Mouse (Mus musculus) CD4-positive helper T cell, adult 2 months (primary cell): ENCODE measurements around the gene Zfp239.
"Not testable (repeated sequence)": the region's sequence is repeated elsewhere in the genome, so short reads cannot be mapped to it uniquely, and the experiment has no call there.

Experiments
- DNase-seq: peaks from one replicate; pipeline ENCODE4 v3.0.0-alpha.2; 2012; ENCODE audit warnings: low read depth, missing footprints, low spot score

Gene Zfp239

DNA sequence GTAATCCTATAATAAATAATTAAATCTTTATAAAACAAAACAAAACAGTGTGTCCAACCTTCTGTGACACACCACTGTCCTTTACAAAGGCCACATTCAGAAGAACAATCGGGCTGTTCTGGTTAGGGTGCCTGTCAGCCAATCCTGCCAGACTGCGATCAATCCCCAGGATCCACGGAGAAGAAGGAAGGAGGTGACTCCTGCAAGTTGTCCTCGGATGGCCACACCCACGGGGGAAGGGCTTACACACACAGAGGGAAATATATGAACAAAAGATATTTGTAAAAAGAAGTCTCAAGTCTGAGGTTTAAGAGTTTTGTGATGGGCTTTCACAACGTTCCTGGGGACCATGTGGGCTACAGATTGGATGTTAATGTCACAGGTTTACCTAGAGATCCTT, at the start of gene Zfp239:
Zfp239 (plus strand) TSS at position 253 of the 400 bp plus-strand sequence.
- DNase-seq, result no peak

DNA sequence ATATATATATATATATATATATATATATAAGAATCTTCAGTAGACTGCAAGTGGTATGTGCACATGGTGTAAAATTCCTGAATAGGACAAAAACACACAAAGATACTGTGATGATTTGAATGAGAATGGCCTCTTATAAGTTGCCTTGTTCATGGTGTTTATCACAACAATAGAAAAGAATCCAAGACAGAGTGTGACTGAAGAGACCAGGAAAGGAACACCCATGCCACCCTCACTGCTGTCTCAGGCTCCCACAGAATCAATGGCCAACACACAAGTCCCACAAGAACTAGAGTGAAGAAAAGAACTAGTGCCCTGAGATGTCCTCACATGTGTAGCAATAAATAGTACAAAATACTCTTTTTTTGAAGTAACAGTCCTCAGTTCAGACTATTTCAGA, 47.2 kb upstream of the Zfp239 start:
- DNase-seq, result no peak

DNA sequence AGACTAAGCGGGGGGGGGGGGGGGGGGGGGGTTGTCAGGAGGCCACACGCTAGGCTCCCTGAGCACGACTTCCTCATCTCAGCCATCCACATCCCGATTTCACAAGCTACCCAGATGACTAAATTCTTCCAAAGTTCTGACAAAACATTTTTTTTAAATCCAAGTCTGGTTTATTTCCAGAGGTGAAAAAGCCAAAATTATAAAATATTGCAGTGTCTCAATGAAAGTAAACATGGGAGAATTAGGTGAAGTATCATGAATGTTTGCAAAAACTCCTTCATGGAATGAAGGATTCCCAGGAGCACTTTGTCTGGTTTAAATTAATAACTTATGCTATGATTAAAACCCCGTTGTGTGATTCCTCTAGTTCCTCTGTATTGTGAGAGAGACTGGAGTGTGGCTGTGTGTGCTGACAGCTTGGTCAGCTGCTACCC, 44.8 kb upstream of the Zfp239 start:
- no peak for DNase-seq

DNA sequence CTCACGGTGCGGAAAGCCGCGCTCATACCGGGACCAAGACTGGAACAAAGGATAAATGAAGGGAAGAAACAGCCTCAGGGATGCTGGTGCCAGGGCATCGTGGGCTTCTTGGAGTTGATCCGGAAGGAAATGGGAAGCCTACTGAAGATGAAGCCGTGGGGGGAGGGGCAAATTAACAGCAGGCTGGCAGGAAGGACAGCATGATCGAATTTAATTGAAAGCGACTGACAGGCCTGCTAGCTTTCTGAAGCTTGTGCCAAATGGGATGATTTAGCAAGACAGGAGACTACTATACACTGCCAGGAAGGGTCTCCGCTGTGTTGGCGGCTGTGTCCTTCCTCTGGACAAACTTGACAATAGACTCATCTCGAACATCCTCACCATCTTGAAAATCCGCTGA, 41.6 kb upstream of the Zfp239 start:
- no peak for DNase-seq

DNA sequence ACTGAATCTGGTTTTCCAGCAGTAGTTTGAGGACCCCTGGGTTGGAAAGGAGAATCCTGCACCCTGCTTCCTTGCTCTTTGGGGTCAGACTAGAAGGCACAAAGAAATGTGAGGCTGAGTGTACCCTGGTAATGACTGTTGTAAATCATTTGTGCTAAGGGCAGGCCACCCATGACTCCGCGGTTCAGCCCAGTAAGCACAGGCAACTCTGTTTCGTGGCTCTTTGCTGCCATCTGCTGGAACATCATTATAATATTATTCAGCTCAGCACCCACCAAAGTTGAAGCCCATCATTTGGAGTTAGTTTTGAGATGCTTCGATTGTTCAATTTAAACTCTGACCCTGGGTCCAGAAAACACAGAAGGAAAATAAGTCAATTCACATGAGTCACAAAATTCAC, 36.5 kb upstream of the Zfp239 start:
- peak; percentile 62 for DNase-seq

DNA sequence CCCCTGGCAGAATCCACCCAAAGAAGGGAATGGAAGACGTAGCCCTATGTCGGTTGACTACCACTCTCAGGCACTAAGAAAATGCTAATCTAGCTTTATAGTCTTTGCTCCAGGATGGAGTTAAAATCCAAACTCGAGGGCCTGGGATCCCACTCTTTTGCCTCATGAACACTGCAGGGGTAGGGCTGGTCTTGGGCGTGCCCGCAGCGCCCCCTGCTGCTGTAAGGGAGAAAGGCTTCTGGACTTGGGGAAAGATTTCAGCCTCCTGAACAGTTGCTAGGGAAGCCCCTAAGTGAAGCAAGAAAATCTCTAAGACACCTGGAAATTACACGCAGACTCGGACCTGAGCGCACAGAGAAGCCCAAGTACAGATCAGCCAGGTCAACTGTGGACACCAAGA, 33.6 kb upstream of the Zfp239 start:
- peak; percentile 28 for DNase-seq

DNA sequence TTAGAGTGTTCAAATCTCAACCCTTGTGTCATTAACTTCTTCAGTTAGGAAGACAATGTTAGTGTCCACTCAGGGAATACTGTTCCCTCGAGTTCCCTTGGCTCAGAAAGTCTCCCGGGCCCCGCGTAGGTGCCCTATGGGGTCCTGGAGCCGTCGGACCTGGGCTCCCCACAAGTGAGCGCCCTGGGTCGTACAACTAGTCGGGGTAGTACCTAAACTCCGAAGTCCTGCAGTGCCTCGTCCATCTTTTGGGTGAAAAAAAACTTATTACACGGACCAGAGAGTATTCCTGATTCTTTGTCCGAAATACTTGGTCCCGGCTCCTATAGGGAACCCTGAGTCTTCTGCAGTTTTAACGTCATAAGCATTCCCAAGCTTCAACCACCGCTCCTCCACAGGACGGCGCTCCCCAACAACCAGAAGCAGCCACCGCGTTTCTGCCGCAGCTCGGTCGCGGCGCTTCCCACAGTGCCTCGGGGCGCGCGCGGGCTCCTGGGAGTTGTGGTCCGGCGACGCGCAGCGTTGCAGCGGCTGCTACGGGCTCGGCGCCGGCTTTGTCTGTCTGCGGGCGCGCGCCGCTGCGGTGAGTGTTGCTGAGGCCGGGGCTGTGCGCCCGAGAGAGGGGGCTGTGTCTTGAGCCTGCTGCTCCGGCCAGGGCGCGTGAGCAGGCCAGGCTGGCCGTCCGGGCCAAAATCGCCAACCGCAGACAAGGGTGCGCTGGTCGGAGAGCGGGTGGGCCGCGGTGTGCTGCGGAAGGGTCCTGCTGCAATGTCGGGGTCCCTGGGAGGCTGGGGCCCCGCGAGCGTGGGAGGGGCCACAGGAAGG, 21.0 kb upstream of the Zfp239 start, which contains the start of gene Zfp637:
Zfp637 (plus strand) TSS at position 495 of the 825 bp plus-strand sequence.
- peak; percentile 90 for DNase-seq

DNA sequence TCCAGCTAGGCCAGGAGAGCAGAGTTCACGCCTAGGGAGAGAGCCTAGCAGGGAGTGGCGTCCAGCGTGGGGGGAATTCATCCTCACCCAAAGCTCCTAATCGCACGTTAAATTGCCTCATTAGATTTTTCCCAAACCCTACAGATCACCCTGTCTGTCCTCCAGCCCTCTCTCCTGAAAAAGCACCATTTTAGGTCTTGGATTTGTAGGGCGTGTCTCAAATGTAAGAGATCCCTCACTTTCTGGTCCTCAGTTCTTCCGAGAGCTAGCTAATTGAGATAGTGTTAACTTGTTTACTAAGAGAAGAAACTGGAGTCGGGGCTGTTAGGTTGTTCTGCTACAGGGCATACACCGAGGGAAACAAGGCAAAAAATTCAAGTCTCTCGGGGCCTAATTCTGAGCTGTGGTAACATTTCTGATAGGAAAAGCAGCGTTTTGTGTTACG, 20.4 kb upstream of the Zfp239 start:
- DNase-seq, result no peak

DNA sequence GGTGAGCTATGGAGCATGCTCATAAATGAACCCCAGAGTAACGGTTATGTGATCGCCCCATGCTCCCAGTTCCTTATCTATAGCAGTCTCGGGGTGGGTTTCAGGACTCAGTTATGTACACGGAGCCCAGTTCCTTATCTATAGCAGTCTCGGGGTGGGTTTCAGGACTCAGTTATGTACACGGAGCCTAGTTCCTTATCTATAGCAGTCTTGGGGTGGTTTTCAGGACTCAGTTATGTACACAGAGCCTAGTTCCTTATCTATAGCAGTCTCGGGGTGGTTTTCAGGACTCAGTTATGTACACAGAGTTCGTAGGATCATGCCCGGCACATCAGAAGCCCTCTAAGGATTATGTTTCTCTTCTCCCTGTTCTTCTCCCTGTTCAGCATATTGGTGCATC, 17.3 kb upstream of the Zfp239 start:
- no peak for DNase-seq

DNA sequence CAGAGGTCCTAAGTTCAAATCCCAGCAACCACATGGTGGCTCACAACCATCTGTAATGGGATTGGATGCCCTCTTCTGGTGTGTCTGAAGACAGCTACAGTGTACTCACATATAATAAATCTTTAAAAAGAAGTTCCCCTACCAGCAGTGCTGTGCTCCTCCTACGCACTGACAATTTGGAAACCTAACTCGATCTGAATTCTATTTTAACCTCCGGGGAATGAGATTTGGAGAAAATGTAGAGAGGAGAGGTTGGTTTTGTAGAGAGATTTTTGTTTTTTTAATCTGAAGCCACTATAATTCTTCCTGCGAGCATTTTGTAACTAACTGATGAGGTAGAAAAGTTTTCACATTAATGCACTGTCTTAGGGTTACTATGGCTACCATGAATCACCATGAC, 15.2 kb upstream of the Zfp239 start:
- not testable (repeated sequence) for DNase-seq

DNA sequence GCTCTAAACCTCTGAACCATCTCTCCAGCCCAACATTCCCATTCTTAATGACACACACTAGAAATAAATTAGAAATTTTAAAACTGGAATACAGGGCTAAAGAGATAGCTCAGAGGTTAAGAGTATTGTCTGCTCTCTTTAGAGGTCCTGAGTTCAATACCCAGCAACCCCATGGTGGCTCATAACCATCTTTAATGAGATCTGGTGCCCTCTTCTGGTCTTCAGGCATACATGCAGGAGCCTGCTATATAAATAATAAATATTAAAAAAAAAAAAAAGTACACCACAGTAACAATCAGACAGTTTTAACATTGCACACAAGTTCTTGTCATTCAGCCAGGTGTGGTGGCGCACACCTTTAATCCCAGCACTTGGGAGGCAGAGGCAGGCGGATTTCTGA, 14.1 kb upstream of the Zfp239 start:
- peak; percentile 17 for DNase-seq

DNA sequence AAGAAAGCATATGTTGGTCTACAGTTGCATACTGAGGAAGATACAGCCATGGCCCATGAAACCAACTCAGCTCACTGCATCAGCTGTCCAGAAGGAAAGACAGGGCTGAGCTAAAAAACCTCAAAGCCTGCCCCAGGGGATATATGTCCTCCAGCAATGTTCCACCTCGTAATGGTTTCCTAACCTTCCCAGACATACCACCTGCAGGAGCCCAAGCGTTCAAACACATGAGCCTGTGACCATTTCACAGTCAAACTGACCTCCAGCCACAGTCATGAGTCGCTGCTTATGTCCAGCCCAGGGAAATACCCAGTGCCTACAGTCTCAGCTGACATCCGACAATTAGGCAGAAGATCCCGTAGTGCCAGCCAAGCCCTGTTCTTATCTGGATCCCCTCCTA, 13.3 kb upstream of the Zfp239 start:
- DNase-seq, result no peak

DNA sequence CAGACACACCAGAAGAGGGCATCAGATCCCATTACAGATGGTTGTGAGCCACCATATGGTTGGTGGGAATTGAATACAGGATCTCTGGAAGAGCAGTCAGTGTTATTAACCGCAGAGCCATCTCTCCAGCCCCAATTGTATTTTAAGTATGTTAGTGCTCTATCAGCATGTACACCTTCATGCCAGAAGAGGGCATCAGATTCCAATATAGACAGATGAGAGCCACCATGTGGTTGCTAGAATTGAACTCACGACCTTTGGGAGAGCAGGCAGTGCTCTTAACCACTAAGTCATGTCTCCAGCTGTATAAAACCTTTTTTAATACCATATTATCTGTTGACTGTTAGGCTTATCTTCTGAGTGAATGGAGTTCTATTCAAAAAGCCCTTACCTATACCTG, 10.2 kb upstream of the Zfp239 start:
- DNase-seq, result peak; percentile 53

DNA sequence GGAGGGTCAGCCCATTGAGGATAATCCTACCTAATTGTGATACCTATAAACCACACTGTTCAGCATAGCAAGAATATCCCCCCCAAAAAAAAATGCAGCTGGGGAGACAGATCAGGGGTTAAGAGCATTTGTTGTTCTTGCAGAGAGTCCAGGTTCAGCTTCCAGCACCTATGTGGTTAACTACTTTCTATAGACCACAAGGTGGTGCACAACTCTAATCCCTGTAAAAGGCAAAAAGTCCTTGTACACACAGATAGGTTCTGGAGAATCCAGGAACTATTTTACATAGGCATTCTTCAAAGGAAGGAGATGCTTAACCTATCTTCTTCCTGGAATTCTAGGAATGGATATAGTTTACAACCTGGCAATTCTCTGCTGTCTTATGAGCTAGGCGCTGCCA, 3.9 kb upstream of the Zfp239 start:
- DNase-seq, result peak; percentile 17

DNA sequence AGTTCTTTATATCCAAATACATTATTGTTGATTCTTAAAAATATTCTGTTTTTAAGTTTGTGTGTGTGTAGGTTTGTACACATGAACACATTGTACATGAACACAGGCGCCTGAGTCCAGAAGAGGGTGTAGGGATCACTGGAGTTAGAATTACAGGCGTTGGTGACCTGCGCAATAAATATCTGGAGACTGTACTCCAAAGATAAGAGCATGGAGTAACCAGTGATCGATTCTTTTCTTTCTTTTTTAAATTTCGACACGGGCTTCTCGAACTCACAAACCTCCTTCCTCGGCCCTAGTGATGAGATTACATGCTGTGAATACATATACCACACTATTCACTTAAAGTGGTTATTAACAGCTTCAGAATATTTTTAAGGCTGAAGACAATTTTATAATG, 565 bp downstream of the Zfp239 start:
- no peak for DNase-seq

DNA sequence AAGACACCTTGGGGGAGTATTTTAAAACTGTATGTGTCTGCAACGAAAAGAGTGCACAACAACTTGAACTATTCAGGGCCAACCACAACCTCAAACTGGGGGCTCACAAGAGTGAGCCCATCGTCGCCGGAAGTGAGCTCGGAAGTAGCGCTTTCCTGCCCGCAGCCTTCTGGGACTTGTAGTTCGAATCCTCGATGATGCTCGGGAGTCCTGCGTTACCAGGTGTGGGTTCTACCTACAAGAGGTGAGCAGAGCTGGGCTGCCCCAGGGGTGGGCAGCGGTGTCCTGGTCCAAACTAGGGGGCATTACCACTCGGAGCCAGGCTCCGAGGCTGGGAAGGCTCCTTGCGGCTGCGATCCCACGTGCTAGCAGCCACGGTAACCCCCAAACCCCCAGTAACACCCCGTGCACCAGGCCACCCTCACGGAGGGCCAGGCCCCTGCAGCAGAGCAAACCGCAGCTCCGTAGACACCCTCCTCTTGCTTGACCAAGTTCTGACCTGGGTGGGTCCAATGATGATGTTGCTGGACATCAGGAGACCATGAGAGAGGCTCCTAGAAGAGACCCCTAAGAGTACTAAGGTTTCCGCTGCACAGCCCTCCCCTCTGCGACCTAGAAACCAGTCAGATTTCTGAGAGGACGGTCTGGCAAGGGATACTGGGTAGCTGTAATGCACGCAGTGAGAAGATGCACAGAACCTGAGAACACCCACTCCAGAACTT, 1.2 kb downstream of the Zfp239 start:
- peak; percentile 76 for DNase-seq

DNA sequence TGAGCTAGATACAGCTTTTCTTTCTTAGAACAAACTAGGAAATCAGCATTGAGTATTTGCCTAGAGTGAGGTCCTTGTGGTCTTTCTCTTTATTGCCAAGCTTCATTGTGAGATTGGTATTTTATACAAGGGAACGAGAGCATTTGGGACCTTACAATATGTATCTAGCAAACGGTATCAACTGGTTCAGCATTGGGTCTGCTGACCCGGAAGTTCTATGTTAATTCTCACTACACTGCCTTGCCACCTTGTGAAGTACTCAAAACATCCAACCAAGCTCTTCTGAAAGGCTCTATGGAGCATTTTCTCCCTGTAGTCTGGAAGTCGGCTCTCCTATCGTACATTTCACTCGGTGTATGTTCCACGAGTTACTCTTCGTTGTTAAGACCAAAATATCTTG, 1.9 kb downstream of the Zfp239 start:
- DNase-seq, result no peak

DNA sequence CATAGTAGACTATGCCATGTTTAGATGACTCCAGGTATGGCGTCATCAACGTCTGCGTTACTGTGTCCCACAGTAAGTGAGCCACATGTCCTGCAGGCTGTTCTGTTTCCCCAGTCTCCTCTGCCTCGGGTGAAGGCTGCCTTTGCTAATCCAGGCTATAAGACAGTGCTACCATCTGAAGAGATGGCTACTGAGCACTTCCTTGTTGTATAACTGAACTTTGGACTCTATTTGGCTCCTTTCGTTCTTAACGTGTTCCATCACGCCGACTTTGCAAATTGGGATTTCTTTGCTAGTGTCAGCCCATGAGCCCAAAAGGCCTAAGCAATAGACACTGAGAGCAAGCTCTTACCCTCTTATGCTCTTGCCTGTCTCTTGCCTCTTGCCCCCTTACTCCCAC, 6.3 kb downstream of the Zfp239 start:
- no peak for DNase-seq

DNA sequence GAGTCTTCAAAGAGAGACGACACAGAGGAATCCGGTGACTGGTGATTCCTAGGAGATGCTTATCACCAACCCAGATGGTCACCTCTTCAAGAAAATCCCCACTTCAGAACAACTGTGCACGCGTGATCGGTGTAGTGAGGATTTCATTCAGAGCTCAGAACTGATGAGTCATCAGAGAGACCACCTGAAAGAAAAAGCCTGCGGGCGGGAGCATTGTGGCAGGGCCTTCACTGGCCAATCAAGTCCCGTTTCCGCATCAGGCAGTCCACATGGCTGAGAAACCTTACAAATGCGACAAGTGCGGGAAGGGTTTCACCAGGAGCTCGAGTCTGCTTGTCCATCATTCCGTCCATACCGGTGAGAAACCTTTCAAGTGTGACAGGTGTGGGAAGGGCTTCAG, 9.1 kb downstream of the Zfp239 start:
- no peak for DNase-seq

DNA sequence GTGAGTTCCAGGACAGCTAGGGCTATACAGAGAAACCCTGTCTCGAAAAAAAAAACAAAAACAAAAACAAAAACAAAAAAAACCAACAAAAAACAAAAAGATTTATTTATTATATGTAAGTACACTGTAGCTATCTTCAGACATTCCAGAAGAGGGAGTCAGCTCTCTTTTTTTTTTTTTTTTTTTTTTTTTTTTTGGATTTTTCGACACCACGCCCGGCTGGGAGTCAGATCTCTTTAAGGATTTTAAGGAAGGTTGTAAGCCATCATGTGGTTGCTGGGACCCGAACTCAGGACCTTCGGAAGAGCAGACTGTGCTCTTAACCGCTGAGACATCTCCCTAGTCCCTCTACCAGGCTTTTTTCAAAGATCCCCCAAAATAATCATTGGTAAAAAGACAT, 11.6 kb downstream of the Zfp239 start:
- DNase-seq, result not testable (repeated sequence)

DNA sequence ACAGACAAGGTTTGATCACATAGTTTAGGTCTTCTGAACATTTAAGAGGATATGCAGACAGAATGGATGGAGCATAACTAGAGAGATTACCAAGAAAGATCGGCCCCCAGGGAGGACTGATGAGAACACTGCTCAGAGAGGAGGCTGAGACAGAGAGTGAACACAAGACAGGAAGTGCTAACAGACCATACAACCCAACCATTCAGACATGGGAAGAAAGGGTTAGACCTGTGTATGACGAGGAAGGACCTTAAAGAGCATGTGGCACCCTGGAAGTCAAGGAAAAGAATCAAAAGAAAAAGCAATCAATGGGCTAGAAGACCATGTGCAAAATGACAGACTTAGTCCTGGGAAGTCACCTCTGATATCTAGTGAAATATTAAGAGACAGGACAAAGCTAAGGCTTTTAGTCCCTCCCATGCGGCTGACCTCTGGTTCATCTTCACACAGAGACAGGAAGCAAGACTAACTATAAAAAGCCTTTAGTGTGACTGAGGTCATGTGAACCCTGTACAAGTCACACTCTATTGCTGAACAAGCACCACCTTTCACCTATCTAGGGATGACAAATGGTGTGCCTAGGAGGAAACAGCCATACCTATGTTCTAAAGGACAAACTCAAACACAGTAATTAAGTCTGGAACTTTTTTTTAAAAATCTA, 12.9 kb downstream of the Zfp239 start:
- peak; percentile 12 for DNase-seq

DNA sequence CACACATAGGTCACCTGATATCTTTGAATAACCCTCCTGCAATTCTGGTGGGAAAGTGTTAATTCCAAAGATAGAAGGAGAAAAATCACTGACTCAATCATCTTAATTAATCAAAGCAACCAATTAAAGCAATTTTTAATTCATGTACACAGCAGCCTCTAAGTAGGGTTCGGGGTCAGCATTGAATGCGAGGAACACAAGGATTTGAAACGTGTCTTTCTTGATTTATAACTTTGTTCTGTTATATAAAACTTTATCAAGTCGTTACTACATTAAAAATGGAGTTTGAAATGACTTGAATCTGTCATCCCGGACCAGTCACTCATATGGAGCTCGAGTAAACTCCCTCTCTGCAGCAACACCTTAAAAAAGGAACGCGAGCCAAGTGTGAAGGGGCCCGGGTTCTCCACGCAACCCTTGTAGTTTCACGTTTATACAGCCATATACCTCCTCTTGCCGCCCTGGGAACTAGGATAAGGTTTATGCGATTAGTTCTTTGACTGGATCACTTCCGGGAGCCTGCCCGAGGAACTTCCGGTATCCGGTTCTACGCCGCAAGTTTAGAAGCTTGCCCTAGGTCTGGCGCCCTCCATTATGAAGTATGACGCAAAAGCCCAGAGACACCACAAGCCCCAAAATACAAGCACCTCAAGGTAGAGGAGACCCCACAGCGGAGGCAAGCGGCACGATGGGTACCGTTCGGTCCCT, 17.0 kb downstream of the Zfp239 start:
- DNase-seq, result peak; percentile 96
